Comparison of ENCODE assay signal across 17 mouse cellular contexts in the genomic region with DNA sequence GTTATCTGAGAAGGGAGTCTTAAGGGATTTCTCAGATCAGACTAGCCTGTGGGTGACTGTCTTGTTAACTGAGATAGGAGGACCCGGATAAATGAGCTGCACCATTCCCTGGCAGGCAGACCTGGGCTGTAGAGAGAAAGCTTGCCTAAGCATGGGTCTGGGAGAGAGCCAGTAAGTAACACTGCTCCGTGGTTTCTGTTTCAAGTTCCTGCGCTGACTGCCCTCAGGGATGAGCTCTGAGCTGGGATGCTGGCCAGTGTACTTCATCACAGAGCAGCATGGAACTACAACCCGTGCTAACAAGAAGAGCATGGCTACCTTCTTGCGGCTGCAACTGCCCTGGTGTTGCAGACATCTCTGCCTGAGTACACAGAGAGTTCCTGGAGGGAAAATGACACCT. TPM values are rescaled to one million over a fixed set of nuclear protein-coding genes. Genes with fewer than 3 reads are reported as not detected.
DNase-seq lines count a peak whose midpoint lies in the region; ATAC-seq and TF ChIP-seq lines count a peak whose summit lies in the region.
"Had no signal": no experiment of that assay in that cellular context is flagged by ENCODE, and none has a peak within 500 bp of the region (broad histone marks: within the 10 kb centered on the region; RNA-seq: fewer than 3 reads in every experiment).

No protein-coding gene starts in this region.

- WGBS in lung, postnatal 0 days = 81% methylated on average over 5 of the region's 5 CpGs
- WGBS in hindbrain, postnatal 0 days = 73% methylated on average over 5 of the region's 5 CpGs
- 88% methylated on average over 5 of the region's 5 CpGs for WGBS in intestine, embryonic 16.5 days

- H3K79me2 ChIP-seq in myocyte (ENCODE audit: control insufficient read depth, insufficient read depth) = no peaks in the 10 kb centered on the region

- no peak overlapping the region for H3K9ac ChIP-seq in lung, postnatal 0 days (replicated peaks; ENCODE audit: low read depth)
- no peak overlapping the region for H3K9ac ChIP-seq in hindbrain, postnatal 0 days (replicated peaks; ENCODE audit: low read length)
- no peak overlapping the region for H3K9ac ChIP-seq in intestine, embryonic 16.5 days (ENCODE audit: low read depth, low read length)
- H3K9ac ChIP-seq: forebrain, embryonic 13.5 days; limb, embryonic 12.5 days; liver, embryonic 15.5 days; midbrain, embryonic 13.5 days had no signal

- ATAC-seq in lung, postnatal 0 days = no peak
- ATAC-seq in hindbrain, postnatal 0 days = no peak
- no peak for ATAC-seq in intestine, embryonic 16.5 days
- ATAC-seq: forebrain, embryonic 13.5 days; midbrain, embryonic 13.5 days had no signal

- peak; percentile 28 for DNase-seq in adrenal gland, adult 2 months
- DNase-seq in adrenal gland, postnatal 25 days = no peak
- peak; percentile 5 for DNase-seq in lung, postnatal 25 days (ENCODE audit: low spot score)
- no peak for DNase-seq in lung, postnatal 0 days (ENCODE audit: low spot score)
- peak; percentile 69 to 82 for DNase-seq in gastrocnemius, adult 8-10 months (ENCODE audit: low spot score in 2 of 2)
- DNase-seq in hindbrain, postnatal 0 days (ENCODE audit: low spot score) = no peak
- DNase-seq: cerebellum, postnatal 25 days; kidney, adult 11 months; thymus, postnatal 14 days had no signal

- H3K27me3 ChIP-seq in lung, postnatal 0 days (replicated peaks; ENCODE audit: insufficient read depth, low read length) = no peaks in the 10 kb centered on the region
- no peaks in the 10 kb centered on the region for H3K27me3 ChIP-seq in myocyte (ENCODE audit: control insufficient read depth, insufficient read depth, insufficient read length)
- H3K27me3 ChIP-seq in hindbrain, postnatal 0 days (ENCODE audit: insufficient read depth, low read length) = no peaks in the 10 kb centered on the region
- H3K27me3 ChIP-seq in intestine, embryonic 16.5 days (replicated peaks; ENCODE audit: control insufficient read depth, insufficient read depth, low read length) = no peaks in the 10 kb centered on the region
- H3K27me3 ChIP-seq: forebrain, embryonic 13.5 days; limb, embryonic 12.5 days; liver, embryonic 15.5 days; midbrain, embryonic 13.5 days had no signal

- no peak for TF ChIP-seq EP300 in lung, postnatal 0 days (IDR thresholded peaks at IDR 0.05)

- no peaks in the 10 kb centered on the region for H3K36me3 ChIP-seq in lung, postnatal 0 days (ENCODE audit: insufficient read depth, low read length)
- H3K36me3 ChIP-seq in myocyte (ENCODE audit: control insufficient read depth, insufficient read depth) = peaks cover 46% of the 10 kb centered on the region
- 0 out of 2 replicates have a peak, but pooled peaks cover 11% of the 10 kb centered on the region for H3K36me3 ChIP-seq in hindbrain, postnatal 0 days (ENCODE audit: insufficient read depth, low read length)
- no peaks in the 10 kb centered on the region for H3K36me3 ChIP-seq in intestine, embryonic 16.5 days (ENCODE audit: control insufficient read depth, insufficient read depth, low read length)

- no peak overlapping the region for H3ac ChIP-seq in myocyte (ENCODE audit: control insufficient read depth, insufficient read length)

- H3K4me3 ChIP-seq in lung, postnatal 0 days (ENCODE audit: low read depth, low read length) = no peak overlapping the region
- H3K4me3 ChIP-seq in myocyte = no peak overlapping the region
- no peak overlapping the region for H3K4me3 ChIP-seq in hindbrain, postnatal 0 days (ENCODE audit: low read length)
- H3K4me3 ChIP-seq in intestine, embryonic 16.5 days (ENCODE audit: low read length) = no peak overlapping the region
- H3K4me3 ChIP-seq: forebrain, embryonic 13.5 days; left cerebral cortex, adult 2 months; limb, embryonic 12.5 days; liver, embryonic 15.5 days; midbrain, embryonic 13.5 days had no signal

- peak; percentile 15 for TF ChIP-seq POLR2A in myocyte (IDR thresholded peaks at IDR 0.05; ENCODE audit: insufficient read length, low read depth)

- no peaks in the 10 kb centered on the region for H3K4me1 ChIP-seq in lung, postnatal 0 days (ENCODE audit: insufficient read depth, low read depth, low read length)
- no peaks in the 10 kb centered on the region for H3K4me1 ChIP-seq in hindbrain, postnatal 0 days (ENCODE audit: insufficient read depth, low read length)
- no peaks in the 10 kb centered on the region for H3K4me1 ChIP-seq in intestine, embryonic 16.5 days (ENCODE audit: control insufficient read depth, insufficient read depth, low read length)
- H3K4me1 ChIP-seq: forebrain, embryonic 13.5 days; limb, embryonic 12.5 days; liver, embryonic 15.5 days; midbrain, embryonic 13.5 days had no signal

- H3K27ac ChIP-seq in lung, postnatal 0 days (ENCODE audit: low read length) = no peak overlapping the region
- H3K27ac ChIP-seq in hindbrain, postnatal 0 days = no peak overlapping the region
- no peak overlapping the region for H3K27ac ChIP-seq in intestine, embryonic 16.5 days (ENCODE audit: low read length)
- H3K27ac ChIP-seq: forebrain, embryonic 13.5 days; left cerebral cortex, adult 2 months; limb, embryonic 12.5 days; liver, embryonic 15.5 days; macrophage; midbrain, embryonic 13.5 days had no signal

- no peak overlapping the region for H3K4me2 ChIP-seq in lung, postnatal 0 days (replicated peaks; ENCODE audit: low read depth, low read length)
- no peak overlapping the region for H3K4me2 ChIP-seq in myocyte (ENCODE audit: low read depth)
- no peak overlapping the region for H3K4me2 ChIP-seq in hindbrain, postnatal 0 days (ENCODE audit: low read depth, low read length)
- no peak overlapping the region for H3K4me2 ChIP-seq in intestine, embryonic 16.5 days (ENCODE audit: low read depth, low read length)
- H3K4me2 ChIP-seq: forebrain, embryonic 13.5 days; limb, embryonic 12.5 days; liver, embryonic 15.5 days; midbrain, embryonic 13.5 days had no signal

- H3K9me3 ChIP-seq in lung, postnatal 0 days (ENCODE audit: low read length) = no peaks in the 10 kb centered on the region
- no peaks in the 10 kb centered on the region for H3K9me3 ChIP-seq in hindbrain, postnatal 0 days (ENCODE audit: low read length)
- H3K9me3 ChIP-seq in intestine, embryonic 16.5 days (ENCODE audit: control insufficient read depth, low read length) = no peaks in the 10 kb centered on the region
- H3K9me3 ChIP-seq: forebrain, embryonic 13.5 days; limb, embryonic 12.5 days; liver, embryonic 15.5 days; midbrain, embryonic 13.5 days had no signal

- TF ChIP-seq CTCF in lung, postnatal 0 days (IDR thresholded peaks at IDR 0.05) = no peak
- no peak for TF ChIP-seq CTCF in hindbrain, postnatal 0 days (IDR thresholded peaks at IDR 0.05; ENCODE audit: low read depth)

TF ChIP-seq in myocyte, 11 proteins besides CTCF, POLR2A, EP300 and RAD21:
- TF ChIP-seq TCF3 (IDR thresholded peaks at IDR 0.05; ENCODE audit: insufficient read length, low read depth) (no peak), POLR2AphosphoS2 (IDR thresholded peaks at IDR 0.05; ENCODE audit: insufficient read length, low read depth) (peak; percentile 38), MYOG (IDR thresholded peaks at IDR 0.05; ENCODE audit: control insufficient read depth in 1 of 3, insufficient read depth in 1 of 3, insufficient read length in 2 of 3, low read depth in 2 of 3) (no peak), MAX (IDR thresholded peaks at IDR 0.05; ENCODE audit: low read depth) (no peak), E2F4 (IDR thresholded peaks at IDR 0.05; ENCODE audit: insufficient read depth) (no peak), TCF12 (IDR thresholded peaks at IDR 0.05; ENCODE audit: insufficient read depth, poor library complexity, severe bottlenecking) (no peak), REST (IDR thresholded peaks at IDR 0.05; ENCODE audit: insufficient read depth, insufficient read length) (no peak), MYOD1 (IDR thresholded peaks at IDR 0.05; ENCODE audit: control insufficient read depth in 1 of 3, insufficient read length in 2 of 3, low read depth in 2 of 3) (no peak)

RNA-seq across cellular contexts. Expression of a gene that starts 51.1 kb away (rescaled TPM):
- 10 to 100 TPM; 50.2 to 59.9 TPM for total RNA-seq in adrenal gland, adult 2 months (2021)
- 13.9 and 16.0 TPM in 2 replicates for polyA plus RNA-seq in adrenal gland, adult 2 months (2012; rRNA removed)
- 47.9 and 59.1 TPM in 2 replicates for total RNA-seq in adrenal gland, postnatal 25 days (2021)
- 41.9 and 44.1 TPM in 2 replicates for polyA plus RNA-seq in lung, postnatal 0 days (2015; fragmentation: Nextera tagmentation; extraction: Ambion mirVana)
- total RNA-seq in gastrocnemius, adult 8-10 months (2022) = 10 to 100 TPM; 36.8 to 54.6 (median 42.7) TPM
- polyA plus RNA-seq in myocyte (2012; fragmentation: generic; extraction: Trizol) = 29.2 TPM
- 31.1 TPM in 2 replicates for total RNA-seq in hindbrain, postnatal 0 days (2014; rRNA removed)
- 54.8 and 57.6 TPM in 2 replicates for polyA plus RNA-seq in hindbrain, postnatal 0 days (2015; fragmentation: Nextera tagmentation; extraction: Ambion mirVana)
- polyA plus RNA-seq in intestine, embryonic 16.5 days (2015; fragmentation: Nextera tagmentation; extraction: Ambion mirVana) = 46.5 and 52.1 TPM in 2 replicates

Comparison
In these comparisons a context has a peak if more than half of its experiments do, and no peak if none do; other contexts are left out.
1. DNase-seq: peak in adrenal gland, adult 2 months (single experiment), lung, postnatal 25 days (single experiment) and gastrocnemius, adult 8-10 months (2 of 2); none in adrenal gland, postnatal 25 days (single experiment), lung, postnatal 0 days (single experiment) and hindbrain, postnatal 0 days (single experiment).